14 mouse cellular contexts compared by ENCODE assay signal in the genomic region with DNA sequence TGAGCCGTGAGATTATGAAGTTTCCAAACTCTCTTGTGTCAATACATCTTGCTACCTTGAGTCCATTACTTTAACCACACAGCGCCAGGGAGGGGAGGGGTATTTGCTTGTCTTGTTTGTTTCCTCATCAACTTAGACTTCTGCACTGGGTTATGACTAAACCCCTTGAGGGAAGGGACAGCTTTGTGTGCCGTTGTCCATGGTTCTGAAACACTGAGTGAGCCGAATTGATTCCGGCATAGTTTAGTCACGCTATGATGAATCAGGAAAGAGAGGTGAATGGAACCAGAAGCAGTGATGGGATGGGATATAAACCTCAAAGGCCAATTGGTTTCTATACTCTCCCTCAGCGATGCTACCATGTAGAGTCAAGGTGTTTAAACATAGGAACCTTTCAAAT. TPM values are rescaled to one million over a fixed set of nuclear protein-coding genes. Genes with fewer than 3 reads are reported as not detected.
DNase-seq lines count a peak whose midpoint lies in the region; ATAC-seq lines count a peak whose summit lies in the region.
"Had no signal": no experiment of that assay in that cellular context is flagged by ENCODE, and none has a peak within 500 bp of the region (broad histone marks: within the 10 kb centered on the region; RNA-seq: fewer than 3 reads in every experiment).

No protein-coding gene starts in this region.

- H3K9me3 ChIP-seq in midbrain, embryonic 10.5 days (replicated peaks): no peaks in the 10 kb centered on the region
- H3K9me3 ChIP-seq in midbrain, embryonic 15.5 days: no peaks in the 10 kb centered on the region
- H3K9me3 ChIP-seq: hindbrain, embryonic 15.5 days had no signal

- no peak overlapping the region for H3K4me2 ChIP-seq in midbrain, embryonic 15.5 days
- H3K4me2 ChIP-seq: hindbrain, embryonic 15.5 days had no signal

- WGBS in midbrain, embryonic 10.5 days: 51% methylated on average over 7 of the region's 7 CpGs
- WGBS in midbrain, embryonic 15.5 days: 42% methylated on average over 7 of the region's 7 CpGs

- peak; percentile 17 for DNase-seq in midbrain, embryonic 10.5 days (ENCODE audit: low spot score)
- DNase-seq in R1 (ENCODE audit: low read depth, low spot score): peak; percentile 47
- peak; percentile 21 for DNase-seq in embryo, embryonic 9.5 days (ENCODE audit: extremely low spot score)
- peak; percentile 58 for DNase-seq in retina, embryonic 14.5 days (ENCODE audit: low spot score)
- no peak for DNase-seq in left cerebral cortex, postnatal 14 days (ENCODE audit: low spot score in 2 of 2)
- DNase-seq: cerebellum, adult 8-10 months; gastrocnemius, postnatal 25 days; layer of hippocampus, adult 9-11 months; right cerebral cortex, postnatal 4 days; thymus, adult 2 months had no signal

- H3K4me1 ChIP-seq in midbrain, embryonic 10.5 days: no peaks in the 10 kb centered on the region
- no peaks in the 10 kb centered on the region for H3K4me1 ChIP-seq in midbrain, embryonic 15.5 days
- H3K4me1 ChIP-seq: hindbrain, embryonic 15.5 days had no signal

- H3K36me3 ChIP-seq in midbrain, embryonic 10.5 days: no peaks in the 10 kb centered on the region
- H3K36me3 ChIP-seq in midbrain, embryonic 15.5 days (replicated peaks): no peaks in the 10 kb centered on the region
- H3K36me3 ChIP-seq: hindbrain, embryonic 15.5 days had no signal

- H3K4me3 ChIP-seq in midbrain, embryonic 10.5 days: no peak overlapping the region
- H3K4me3 ChIP-seq in midbrain, embryonic 15.5 days: no peak overlapping the region
- H3K4me3 ChIP-seq: hindbrain, embryonic 15.5 days had no signal

- no peak for ATAC-seq in midbrain, embryonic 15.5 days (replicated peaks)
- no peak for ATAC-seq in megakaryocyte-erythroid progenitor cell, adult 5-6 weeks (replicated peaks; ENCODE audit: low FRiP score, low TSS enrichment, poor library complexity, severe bottlenecking)

- H3K27me3 ChIP-seq in midbrain, embryonic 10.5 days (ENCODE audit: low read depth, poor library complexity, severe bottlenecking): no peaks in the 10 kb centered on the region
- no peaks in the 10 kb centered on the region for H3K27me3 ChIP-seq in midbrain, embryonic 15.5 days (replicated peaks)
- H3K27me3 ChIP-seq: hindbrain, embryonic 15.5 days had no signal

- H3K9ac ChIP-seq in midbrain, embryonic 15.5 days: no peak overlapping the region
- H3K9ac ChIP-seq: hindbrain, embryonic 15.5 days; liver, embryonic 14.5 days had no signal

- no peak overlapping the region for H3K27ac ChIP-seq in midbrain, embryonic 10.5 days (replicated peaks)
- no peak overlapping the region for H3K27ac ChIP-seq in midbrain, embryonic 15.5 days
- H3K27ac ChIP-seq: hindbrain, embryonic 15.5 days; liver, embryonic 14.5 days had no signal

- intact Hi-C loops in left cerebral cortex, postnatal 14 days (cut with DNase I): no loop called here

RNA-seq across cellular contexts. Expression of a gene that starts 52.6 kb away (rescaled TPM):
- 25.6 and 27.8 TPM in 2 replicates for polyA plus RNA-seq in midbrain, embryonic 10.5 days (2016; fragmentation: Nextera tagmentation; extraction: Ambion mirVana)
- 22.2 and 22.4 TPM in 2 replicates for polyA plus RNA-seq in midbrain, embryonic 15.5 days (2015; fragmentation: Nextera tagmentation; extraction: Ambion mirVana)
- total RNA-seq in megakaryocyte-erythroid progenitor cell, adult 5-6 weeks (2014; fragmentation: Nextera tagmentation): 73.2 and 81.9 TPM in 2 replicates
- total RNA-seq in megakaryocyte-erythroid progenitor cell, adult 5-6 weeks (2017): 112 and 158 TPM in 2 replicates
- total RNA-seq in left cerebral cortex, postnatal 14 days (2021): 10 to 100 TPM; 15.5 to 17.3 TPM

Comparison
In these comparisons a context has a peak if more than half of its experiments do, and no peak if none do; other contexts are left out.
1. DNase-seq: peak in midbrain, embryonic 10.5 days (single experiment), R1 (single experiment), embryo, embryonic 9.5 days (single experiment) and retina, embryonic 14.5 days (single experiment); none in left cerebral cortex, postnatal 14 days (0 of 2).
2. RNA of a gene that starts 52.6 kb away (total RNA-seq): 73.2 to 158 TPM in megakaryocyte-erythroid progenitor cell, adult 5-6 weeks; 15.5 to 17.3 TPM in left cerebral cortex, postnatal 14 days; every median in the first group is over 4 times any median in the second.